Mouse (Mus musculus): ENCODE measurements around the gene Pafah1b1. TPM values are rescaled to one million over a fixed set of nuclear protein-coding genes. Genes with fewer than 3 reads are reported as not detected.

Pafah1b1 gene
- polyA plus RNA-seq, 1 experiment from 2014 or later, result 44.5 TPM

DNA sequence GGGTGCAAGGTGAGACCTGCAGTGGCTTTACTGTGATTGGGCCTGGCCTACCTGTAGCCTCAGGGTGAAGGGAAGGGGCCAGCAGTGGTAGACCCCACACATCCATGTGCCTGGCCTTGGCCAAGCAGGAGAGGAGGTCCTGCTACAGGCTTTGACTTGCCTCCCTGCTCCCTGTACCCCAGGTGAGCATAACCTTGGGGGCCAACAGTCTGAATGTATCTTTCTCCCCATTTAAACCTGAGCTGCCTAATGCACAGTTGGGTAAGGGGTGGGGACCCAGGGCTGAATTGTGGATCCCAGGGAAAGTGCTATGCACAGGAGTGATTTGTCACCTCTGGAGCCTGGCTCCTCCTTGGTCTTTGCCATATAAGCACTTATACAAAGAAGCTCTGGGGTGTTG is 54.3 kb downstream of the Pafah1b1 start:
- ATAC-seq (ENCODE audit: insufficient number of reproducible peaks, low FRiP score, low TSS enrichment, low read depth), result no peak
- Histone ChIP-seq H3K4me2 (replicated peaks) (no peak overlapping the region), H3K9me3 (replicated peaks) (no peaks in the 10 kb centered on the region), H3K4me1 (no peaks in the 10 kb centered on the region), H3K27me3 (no peaks in the 10 kb centered on the region), H3K4me3 (replicated peaks) (no peak overlapping the region), H3K36me3 (peaks cover 62% of the 10 kb centered on the region), H3K27ac (replicated peaks) (no peak overlapping the region), H3K9ac (no peak overlapping the region)

DNA sequence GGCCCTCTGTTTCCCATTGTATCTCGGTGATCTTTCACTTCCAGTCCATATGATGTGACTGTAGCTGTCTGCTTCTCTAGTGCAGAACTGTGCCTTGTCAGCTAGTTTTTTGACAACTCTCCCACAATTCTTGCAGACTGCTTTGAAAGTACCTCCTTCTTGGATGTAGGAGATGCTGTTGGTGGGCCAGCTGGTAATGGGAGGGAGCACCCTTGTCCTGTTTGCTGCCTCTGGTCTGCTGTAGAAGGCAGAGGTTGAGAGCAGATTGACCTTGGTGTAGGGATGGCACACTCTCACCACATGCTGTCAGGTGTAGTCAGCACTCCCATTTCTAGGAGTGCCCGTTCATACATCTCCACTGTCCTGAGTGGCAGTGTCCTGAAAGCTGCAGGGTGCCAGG is 55.5 kb downstream of the Pafah1b1 start:
- WGBS, result 78% methylated on average over 2 of the region's 2 CpGs
- peaks cover 66% of the 10 kb centered on the region for H3K36me3 ChIP-seq

DNA sequence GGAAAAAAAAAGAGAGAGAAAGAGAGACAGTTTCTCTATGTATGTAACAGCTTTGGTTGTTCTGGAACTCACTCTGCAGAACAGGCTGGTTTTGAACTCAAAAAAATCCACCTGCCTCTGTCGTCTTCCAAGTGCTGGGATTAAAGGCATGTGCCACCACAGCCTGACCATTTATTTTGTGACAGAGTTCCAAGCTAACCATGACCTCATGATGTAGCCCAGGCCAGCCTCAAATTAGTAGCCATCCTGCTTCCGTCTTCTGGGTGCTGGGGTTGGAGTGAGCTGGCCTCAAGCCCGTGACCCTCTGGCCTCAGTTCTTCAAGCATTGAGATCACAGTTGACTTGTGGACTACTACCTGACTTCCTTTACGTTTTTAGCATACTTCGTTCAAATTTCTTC is 56.0 kb downstream of the Pafah1b1 start:
- no peak overlapping the region for H3K27ac ChIP-seq (replicated peaks)
- no peak for ATAC-seq (ENCODE audit: insufficient number of reproducible peaks, low FRiP score, low TSS enrichment, low read depth)
- H3K4me2 ChIP-seq (replicated peaks), result no peak overlapping the region
- WGBS, result 87% methylated on average over 5 of the region's 5 CpGs
- no peak overlapping the region for H3K9ac ChIP-seq
- no peaks in the 10 kb centered on the region for H3K27me3 ChIP-seq
- H3K4me1 ChIP-seq, result no peaks in the 10 kb centered on the region
- no peaks in the 10 kb centered on the region for H3K9me3 ChIP-seq (replicated peaks)
- H3K36me3 ChIP-seq, result peaks cover 69% of the 10 kb centered on the region
- H3K4me3 ChIP-seq (replicated peaks), result no peak overlapping the region

More for the DNA sequence above, 55.5 kb downstream of the Pafah1b1 start:
- H3K9ac ChIP-seq, result no peak overlapping the region
- H3K27ac ChIP-seq (replicated peaks), result no peak overlapping the region
- no peak overlapping the region for H3K4me3 ChIP-seq (replicated peaks)
- H3K4me2 ChIP-seq (replicated peaks), result no peak overlapping the region
- no peaks in the 10 kb centered on the region for H3K27me3 ChIP-seq
- H3K4me1 ChIP-seq, result no peaks in the 10 kb centered on the region
- H3K9me3 ChIP-seq (replicated peaks), result no peaks in the 10 kb centered on the region
- no peak for ATAC-seq (ENCODE audit: insufficient number of reproducible peaks, low FRiP score, low TSS enrichment, low read depth)

DNA sequence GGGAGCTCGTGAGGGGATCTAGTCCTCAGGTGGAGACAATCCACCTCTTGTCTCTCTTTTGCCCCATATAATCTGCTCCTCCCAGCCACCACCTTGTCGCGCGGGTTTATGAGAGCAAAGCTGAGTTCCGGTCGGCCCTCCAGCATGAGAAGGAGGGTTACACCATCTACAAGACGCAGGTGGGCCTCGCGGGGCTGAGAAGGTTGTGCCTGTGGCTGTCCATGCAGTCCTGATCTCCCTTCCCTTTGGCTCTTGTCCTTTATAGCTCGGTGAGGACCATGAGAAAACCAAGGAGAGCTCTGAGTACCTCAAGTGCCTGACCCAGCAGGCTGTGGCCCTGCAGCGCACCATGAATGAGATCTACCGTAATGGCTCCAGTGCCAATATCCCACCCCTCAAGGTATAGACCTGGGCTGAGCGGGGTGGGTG is 56.9 kb downstream of the Pafah1b1 start:
- Histone ChIP-seq H3K27me3 (no peaks in the 10 kb centered on the region), H3K4me1 (no peaks in the 10 kb centered on the region), H3K36me3 (peaks cover 72% of the 10 kb centered on the region), H3K27ac (replicated peaks) (no peak overlapping the region), H3K9ac (no peak overlapping the region), H3K9me3 (replicated peaks) (no peaks in the 10 kb centered on the region), H3K4me3 (replicated peaks) (no peak overlapping the region), H3K4me2 (replicated peaks) (no peak overlapping the region)
- 93% methylated on average over 13 of the region's 13 CpGs for WGBS
- ATAC-seq (ENCODE audit: insufficient number of reproducible peaks, low FRiP score, low TSS enrichment, low read depth), result no peak

GRCm38 (mm10) chr11:74666776-74667581 is 57.5 kb downstream of the Pafah1b1 start:
- peaks cover 78% of the 10 kb centered on the region for H3K36me3 ChIP-seq
- H3K27me3 ChIP-seq, result no peaks in the 10 kb centered on the region
- no peak overlapping the region for H3K4me2 ChIP-seq (replicated peaks)
- no peak overlapping the region for H3K4me3 ChIP-seq (replicated peaks)
- no peak overlapping the region for H3K27ac ChIP-seq (replicated peaks)
- no peaks in the 10 kb centered on the region for H3K4me1 ChIP-seq
- H3K9me3 ChIP-seq (replicated peaks), result no peaks in the 10 kb centered on the region
- 94% methylated on average over 14 of the region's 14 CpGs for WGBS
- no peak for ATAC-seq (ENCODE audit: insufficient number of reproducible peaks, low FRiP score, low TSS enrichment, low read depth)
- H3K9ac ChIP-seq, result no peak overlapping the region

DNA sequence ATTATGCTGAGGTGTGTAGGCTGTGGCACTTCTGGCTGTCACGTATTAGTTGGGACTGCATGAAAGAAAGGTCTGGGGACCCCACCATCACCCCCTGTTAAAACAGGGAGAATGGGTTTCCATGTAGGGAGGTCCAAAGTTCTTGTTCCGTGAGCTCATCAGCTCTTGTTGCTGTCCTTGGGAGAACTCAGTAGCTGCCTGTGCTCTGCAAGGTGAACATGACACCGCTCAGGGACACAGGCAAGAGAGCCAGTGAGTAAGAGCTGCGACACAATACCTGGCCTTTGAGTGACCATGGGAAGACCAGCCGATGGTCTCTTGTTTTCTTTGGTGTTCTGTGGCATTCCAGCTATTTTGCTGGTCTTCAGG is 58.2 kb downstream of the Pafah1b1 start:
- no peak overlapping the region for H3K9ac ChIP-seq
- no peaks in the 10 kb centered on the region for H3K27me3 ChIP-seq
- no peaks in the 10 kb centered on the region for H3K9me3 ChIP-seq (replicated peaks)
- H3K27ac ChIP-seq (replicated peaks), result no peak overlapping the region
- ATAC-seq (ENCODE audit: insufficient number of reproducible peaks, low FRiP score, low TSS enrichment, low read depth), result no peak
- H3K36me3 ChIP-seq, result peaks cover 85% of the 10 kb centered on the region
- H3K4me2 ChIP-seq (replicated peaks), result no peak overlapping the region
- no peak overlapping the region for H3K4me3 ChIP-seq (replicated peaks)
- no peaks in the 10 kb centered on the region for H3K4me1 ChIP-seq
- WGBS, result 91% methylated on average over 5 of the region's 5 CpGs

GRCm38 (mm10) chr11:74665631-74666283 is 58.7 kb downstream of the Pafah1b1 start:
- Histone ChIP-seq H3K4me2 (replicated peaks) (no peak overlapping the region), H3K27me3 (no peaks in the 10 kb centered on the region), H3K36me3 (peaks cover 88% of the 10 kb centered on the region), H3K27ac (replicated peaks) (no peak overlapping the region), H3K9me3 (replicated peaks) (no peaks in the 10 kb centered on the region), H3K9ac (no peak overlapping the region), H3K4me1 (no peaks in the 10 kb centered on the region), H3K4me3 (replicated peaks) (no peak overlapping the region)
- 92% methylated on average over 17 of the region's 17 CpGs for WGBS
- ATAC-seq (ENCODE audit: insufficient number of reproducible peaks, low FRiP score, low TSS enrichment, low read depth), result no peak

DNA sequence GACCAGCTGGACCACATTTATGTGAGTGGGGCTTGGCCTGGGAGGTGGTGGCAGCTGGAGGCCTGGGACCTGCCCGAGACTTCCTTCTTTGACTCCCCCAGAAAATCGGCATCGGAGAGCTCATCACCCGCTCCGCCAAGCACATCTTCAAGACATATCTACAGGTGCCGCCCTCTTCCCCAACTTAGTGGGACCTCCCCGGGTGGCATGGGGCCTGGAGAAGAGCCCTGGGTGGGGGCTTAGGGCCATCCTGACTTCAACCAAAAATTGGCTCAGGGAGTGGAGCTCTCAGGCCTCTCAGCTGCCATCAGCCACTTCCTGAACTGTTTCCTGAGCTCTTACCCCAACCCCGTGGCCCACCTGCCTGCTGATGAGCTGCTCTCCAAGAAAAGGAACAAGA is 59.6 kb downstream of the Pafah1b1 start:
- Histone ChIP-seq H3K4me1 (no peaks in the 10 kb centered on the region), H3K27me3 (no peaks in the 10 kb centered on the region), H3K4me2 (replicated peaks) (no peak overlapping the region), H3K4me3 (replicated peaks) (no peak overlapping the region), H3K9me3 (replicated peaks) (no peaks in the 10 kb centered on the region), H3K36me3 (peaks cover 97% of the 10 kb centered on the region), H3K27ac (replicated peaks) (no peak overlapping the region), H3K9ac (no peak overlapping the region)
- 95% methylated on average over 8 of the region's 8 CpGs for WGBS
- no peak for ATAC-seq (ENCODE audit: insufficient number of reproducible peaks, low FRiP score, low TSS enrichment, low read depth)

- H3K9me3 ChIP-seq (replicated peaks), result no peaks in the 10 kb centered on the region
- no peak overlapping the region for H3K4me2 ChIP-seq (replicated peaks)
- no peak overlapping the region for H3K27ac ChIP-seq (replicated peaks)
- WGBS, result 85% methylated on average over 3 of the region's 3 CpGs
- H3K36me3 ChIP-seq, result peaks cover 98% of the 10 kb centered on the region
- no peak overlapping the region for H3K9ac ChIP-seq
- no peak overlapping the region for H3K4me3 ChIP-seq (replicated peaks)
- ATAC-seq (ENCODE audit: insufficient number of reproducible peaks, low FRiP score, low TSS enrichment, low read depth), result no peak
- no peaks in the 10 kb centered on the region for H3K4me1 ChIP-seq
- H3K27me3 ChIP-seq, result no peaks in the 10 kb centered on the region
Measured at GRCm38 (mm10) chr11:74664279-74664678, 60.2 kb downstream of the Pafah1b1 start.

GRCm38 (mm10) chr11:74662221-74662620 is 62.2 kb downstream of the Pafah1b1 start:
- no peak overlapping the region for H3K9ac ChIP-seq
- peaks cover 98% of the 10 kb centered on the region for H3K36me3 ChIP-seq
- no peak overlapping the region for H3K4me3 ChIP-seq (replicated peaks)
- ATAC-seq (ENCODE audit: insufficient number of reproducible peaks, low FRiP score, low TSS enrichment, low read depth), result no peak
- H3K4me2 ChIP-seq (replicated peaks), result no peak overlapping the region
- 86% methylated on average over 6 of the region's 6 CpGs for WGBS
- H3K27me3 ChIP-seq, result no peaks in the 10 kb centered on the region
- H3K9me3 ChIP-seq (replicated peaks), result no peaks in the 10 kb centered on the region
- H3K27ac ChIP-seq (replicated peaks), result no peak overlapping the region
- no peaks in the 10 kb centered on the region for H3K4me1 ChIP-seq

- Histone ChIP-seq H3K4me3 (replicated peaks) (no peak overlapping the region), H3K27me3 (no peaks in the 10 kb centered on the region), H3K4me2 (replicated peaks) (no peak overlapping the region), H3K27ac (replicated peaks) (no peak overlapping the region), H3K9me3 (replicated peaks) (no peaks in the 10 kb centered on the region), H3K36me3 (peaks cover 98% of the 10 kb centered on the region), H3K4me1 (no peaks in the 10 kb centered on the region), H3K9ac (no peak overlapping the region)
- no peak for ATAC-seq (ENCODE audit: insufficient number of reproducible peaks, low FRiP score, low TSS enrichment, low read depth)
- WGBS, result 88% methylated on average over 19 of the region's 19 CpGs
Measured at GRCm38 (mm10) chr11:74661641-74662040, 62.8 kb downstream of the Pafah1b1 start.

DNA sequence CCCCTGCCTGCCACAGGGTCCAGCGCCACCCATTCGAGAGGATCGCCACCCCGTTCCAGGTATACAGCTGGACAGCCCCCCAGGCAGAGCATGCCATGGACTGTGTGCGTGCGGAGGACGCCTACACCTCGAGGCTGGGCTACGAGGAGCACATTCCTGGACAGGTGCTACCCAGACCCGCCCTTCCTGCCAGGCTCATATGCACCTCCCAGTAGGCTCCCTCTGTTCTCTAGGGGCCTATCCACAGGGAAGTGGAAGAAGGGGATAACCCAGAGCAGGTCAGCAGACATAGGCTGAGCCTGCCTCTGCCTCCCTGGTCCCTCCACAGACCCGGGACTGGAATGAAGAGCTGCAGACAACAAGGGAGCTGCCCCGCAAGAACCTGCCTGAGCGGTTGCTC is 64.1 kb downstream of the Pafah1b1 start:
- H3K9me3 ChIP-seq (replicated peaks), result no peaks in the 10 kb centered on the region
- no peak overlapping the region for H3K9ac ChIP-seq
- no peak overlapping the region for H3K4me3 ChIP-seq (replicated peaks)
- ATAC-seq (ENCODE audit: insufficient number of reproducible peaks, low FRiP score, low TSS enrichment, low read depth), result no peak
- 89% methylated on average over 13 of the region's 13 CpGs for WGBS
- no peaks in the 10 kb centered on the region for H3K4me1 ChIP-seq
- H3K27me3 ChIP-seq, result no peaks in the 10 kb centered on the region
- H3K4me2 ChIP-seq (replicated peaks), result no peak overlapping the region
- H3K27ac ChIP-seq (replicated peaks), result no peak overlapping the region
- H3K36me3 ChIP-seq, result peaks cover 90% of the 10 kb centered on the region

All from embryonic facial prominence, embryonic 15.5 days (tissue).